Mouse (Mus musculus): ENCODE results near the gene Gp1bb. TPM values are rescaled to one million over a fixed set of nuclear protein-coding genes. Genes with fewer than 3 reads are reported as not detected.

Gp1bb gene
- polyA plus RNA-seq, 1 experiment from 2014 or later: 1.6 TPM

- Histone ChIP-seq H3K4me1 (peaks cover 51% of the 10 kb centered on the region), H3K27ac (no peak overlapping the region), H3K9me3 (replicated peaks) (no peaks in the 10 kb centered on the region), H3K27me3 (peaks cover 100% of the 10 kb centered on the region), H3K4me2 (no peak overlapping the region), H3K36me3 (no peaks in the 10 kb centered on the region), H3K9ac (no peak overlapping the region), H3K4me3 (replicated peaks) (no peak overlapping the region)
- 35% methylated on average over 10 of the region's 10 CpGs for WGBS
- ATAC-seq (replicated peaks; ENCODE audit: low FRiP score): no peak
These were observed 37.2 kb downstream of the Gp1bb start for GRCm38 (mm10) chr16:18584901-18585510.

- ATAC-seq (replicated peaks; ENCODE audit: low FRiP score): no peak
- WGBS: 33% methylated on average over 10 of the region's 10 CpGs
These were observed 38.4 kb downstream of the Gp1bb start for GRCm38 (mm10) chr16:18583673-18584357.

GRCm38 (mm10) chr16:18583169-18583568 lies 39.0 kb downstream of the Gp1bb start:
- H3K4me1 ChIP-seq: peaks cover 38% of the 10 kb centered on the region
- no peak overlapping the region for H3K4me3 ChIP-seq (replicated peaks)
- H3K27ac ChIP-seq: no peak overlapping the region
- peaks cover 97% of the 10 kb centered on the region for H3K27me3 ChIP-seq
- H3K4me2 ChIP-seq: no peak overlapping the region
- no peak overlapping the region for H3K9ac ChIP-seq
- 30% methylated on average over 10 of the region's 10 CpGs for WGBS
- ATAC-seq (replicated peaks; ENCODE audit: low FRiP score): no peak
- no peaks in the 10 kb centered on the region for H3K9me3 ChIP-seq (replicated peaks)
- H3K36me3 ChIP-seq: no peaks in the 10 kb centered on the region

More at GRCm38 (mm10) chr16:18583673-18584357, 38.4 kb downstream of the Gp1bb start:
- H3K9me3 ChIP-seq (replicated peaks): no peaks in the 10 kb centered on the region
- no peaks in the 10 kb centered on the region for H3K36me3 ChIP-seq
- no peak overlapping the region for H3K4me2 ChIP-seq
- no peak overlapping the region for H3K9ac ChIP-seq
- no peak overlapping the region for H3K4me3 ChIP-seq (replicated peaks)
- H3K4me1 ChIP-seq: peaks cover 45% of the 10 kb centered on the region
- no peak overlapping the region for H3K27ac ChIP-seq
- peaks cover 97% of the 10 kb centered on the region for H3K27me3 ChIP-seq

- Histone ChIP-seq H3K27me3 (peaks cover 97% of the 10 kb centered on the region), H3K4me1 (peaks cover 32% of the 10 kb centered on the region), H3K4me3 (replicated peaks) (peak overlapping the region; percentile 41), H3K9ac (no peak overlapping the region), H3K9me3 (replicated peaks) (no peaks in the 10 kb centered on the region), H3K36me3 (no peaks in the 10 kb centered on the region), H3K4me2 (peak overlapping the region; percentile 59), H3K27ac (no peak overlapping the region)
- ATAC-seq (replicated peaks; ENCODE audit: low FRiP score): no peak
- WGBS: 3% methylated on average over 56 of the region's 67 CpGs
These were observed 39.6 kb downstream of the Gp1bb start for GRCm38 (mm10) chr16:18582426-18583148.

GRCm38 (mm10) chr16:18581623-18582205 lies 40.5 kb downstream of the Gp1bb start:
- Histone ChIP-seq H3K4me3 (replicated peaks) (peak overlapping the region; percentile 41), H3K36me3 (no peaks in the 10 kb centered on the region), H3K4me1 (peaks cover 31% of the 10 kb centered on the region), H3K4me2 (peak overlapping the region; percentile 59), H3K27me3 (peaks cover 95% of the 10 kb centered on the region), H3K9ac (no peak overlapping the region), H3K9me3 (replicated peaks) (no peaks in the 10 kb centered on the region), H3K27ac (no peak overlapping the region)
- no peak for ATAC-seq (replicated peaks; ENCODE audit: low FRiP score)
- under 1% methylated on average over 66 of the region's 66 CpGs for WGBS

DNA sequence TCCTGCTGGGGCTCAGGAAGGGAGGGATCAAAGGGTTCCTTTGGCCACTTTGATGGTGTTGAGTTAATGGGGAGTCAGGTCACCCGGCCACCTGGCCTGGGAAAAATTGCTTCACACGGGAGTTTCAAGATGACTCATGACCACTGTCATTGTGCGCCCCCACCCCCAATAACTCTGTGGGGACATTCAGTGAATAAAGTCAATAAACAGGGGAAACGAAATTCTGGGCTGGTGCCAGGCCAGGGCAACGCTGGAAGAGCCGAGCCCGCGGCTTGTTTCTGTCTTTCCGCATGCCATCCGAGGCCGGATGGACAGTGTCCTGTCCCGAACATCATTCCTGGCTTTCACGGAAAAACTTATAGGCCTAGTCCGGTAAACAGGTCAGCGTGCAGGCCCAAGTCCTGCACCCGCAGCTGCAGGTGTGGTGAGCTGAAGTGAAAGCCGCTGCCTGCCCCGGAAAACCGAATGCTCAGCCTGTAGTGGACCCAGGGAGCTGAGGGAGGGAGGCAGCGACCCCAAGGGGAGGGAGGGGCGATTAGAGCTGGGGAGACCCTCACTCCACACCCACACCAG lies 41.1 kb downstream of the Gp1bb start:
- H3K27ac ChIP-seq: no peak overlapping the region
- H3K4me3 ChIP-seq (replicated peaks): peak overlapping the region; percentile 41
- H3K4me1 ChIP-seq: peaks cover 25% of the 10 kb centered on the region
- peak overlapping the region; percentile 59 for H3K4me2 ChIP-seq
- H3K9me3 ChIP-seq (replicated peaks): no peaks in the 10 kb centered on the region
- peaks cover 91% of the 10 kb centered on the region for H3K27me3 ChIP-seq
- ATAC-seq (replicated peaks; ENCODE audit: low FRiP score): no peak
- WGBS: 5% methylated on average over 21 of the region's 21 CpGs
- H3K36me3 ChIP-seq: no peaks in the 10 kb centered on the region
- no peak overlapping the region for H3K9ac ChIP-seq

- no peaks in the 10 kb centered on the region for H3K9me3 ChIP-seq (replicated peaks)
- H3K9ac ChIP-seq: no peak overlapping the region
- H3K27me3 ChIP-seq: peaks cover 88% of the 10 kb centered on the region
- H3K4me1 ChIP-seq: peaks cover 20% of the 10 kb centered on the region
- ATAC-seq (replicated peaks; ENCODE audit: low FRiP score): no peak
- H3K4me2 ChIP-seq: no peak overlapping the region
- H3K4me3 ChIP-seq (replicated peaks): no peak overlapping the region
- 26% methylated on average over 2 of the region's 2 CpGs for WGBS
- no peaks in the 10 kb centered on the region for H3K36me3 ChIP-seq
- H3K27ac ChIP-seq: no peak overlapping the region
These were observed 41.8 kb downstream of the Gp1bb start for GRCm38 (mm10) chr16:18580389-18580788.

DNA sequence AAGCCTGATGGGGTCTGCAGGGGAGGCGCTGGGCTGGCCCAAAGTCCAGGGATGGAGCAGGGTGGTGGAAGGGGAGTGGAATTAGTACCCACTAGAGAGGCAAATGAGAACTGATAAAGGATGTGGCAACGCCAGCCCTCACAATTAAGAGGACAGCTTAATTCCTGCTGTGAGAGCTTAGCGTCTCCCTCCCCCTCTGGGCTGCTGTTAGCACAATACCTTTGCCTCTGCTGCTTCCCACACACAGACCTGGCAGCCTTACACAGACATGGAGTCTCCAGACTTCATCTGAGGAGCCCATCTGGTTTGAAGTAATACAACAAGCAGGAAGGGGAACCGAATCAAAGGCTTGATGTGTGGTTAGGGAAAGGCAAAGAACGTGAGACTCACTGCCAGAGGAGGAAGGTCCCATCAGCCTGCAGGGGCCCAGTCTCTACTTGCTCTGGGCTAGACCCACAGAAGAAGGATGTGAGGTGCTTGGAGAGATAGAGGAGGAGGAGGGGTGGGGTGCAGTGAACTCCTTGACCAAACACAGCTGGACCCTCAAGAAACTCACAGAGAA lies 44.5 kb downstream of the Gp1bb start:
- Histone ChIP-seq H3K4me1 (peaks cover 18% of the 10 kb centered on the region), H3K4me3 (replicated peaks) (no peak overlapping the region), H3K27me3 (peaks cover 63% of the 10 kb centered on the region), H3K36me3 (no peaks in the 10 kb centered on the region), H3K4me2 (no peak overlapping the region), H3K9me3 (replicated peaks) (no peaks in the 10 kb centered on the region), H3K27ac (no peak overlapping the region), H3K9ac (no peak overlapping the region)
- ATAC-seq (replicated peaks; ENCODE audit: low FRiP score): no peak
- WGBS: 28% methylated on average over 5 of the region's 5 CpGs

GRCm38 (mm10) chr16:18577071-18577470 lies 45.1 kb downstream of the Gp1bb start:
- 40% methylated on average over 3 of the region's 3 CpGs for WGBS
- ATAC-seq (replicated peaks; ENCODE audit: low FRiP score): no peak
- H3K4me1 ChIP-seq: peaks cover 12% of the 10 kb centered on the region

DNA sequence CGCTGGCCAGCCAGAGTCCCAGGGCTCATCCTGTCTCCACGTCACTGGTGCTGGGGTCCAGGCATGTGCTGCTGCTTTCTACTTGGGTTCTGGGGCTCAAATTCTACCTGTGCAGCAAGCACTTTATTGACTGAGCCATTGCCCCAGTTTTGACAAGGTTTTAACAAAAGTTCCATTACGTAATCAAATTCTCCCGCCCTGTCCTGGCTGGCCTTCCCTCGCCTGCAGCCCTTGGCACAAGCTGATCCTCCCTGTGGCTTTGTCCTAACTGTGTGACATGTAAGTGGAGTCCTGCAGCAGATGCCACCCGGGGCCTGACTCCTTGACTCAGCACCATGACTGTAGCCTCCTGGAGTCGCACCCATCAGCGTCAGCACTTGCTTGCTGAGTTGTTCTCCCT lies 48.0 kb downstream of the Gp1bb start:
- no peak overlapping the region for H3K4me3 ChIP-seq (replicated peaks)
- H3K36me3 ChIP-seq: no peaks in the 10 kb centered on the region
- no peak for ATAC-seq (replicated peaks; ENCODE audit: low FRiP score)
- H3K27me3 ChIP-seq: peaks cover 28% of the 10 kb centered on the region
- no peak overlapping the region for H3K9ac ChIP-seq
- no peaks in the 10 kb centered on the region for H3K9me3 ChIP-seq (replicated peaks)
- H3K27ac ChIP-seq: no peak overlapping the region
- WGBS: 81% methylated on average over 8 of the region's 8 CpGs
- H3K4me2 ChIP-seq: no peak overlapping the region
- no peaks in the 10 kb centered on the region for H3K4me1 ChIP-seq

More at GRCm38 (mm10) chr16:18577071-18577470, 45.1 kb downstream of the Gp1bb start:
- Histone ChIP-seq H3K9me3 (replicated peaks) (no peaks in the 10 kb centered on the region), H3K9ac (no peak overlapping the region), H3K27me3 (peaks cover 57% of the 10 kb centered on the region), H3K4me3 (replicated peaks) (no peak overlapping the region), H3K4me2 (no peak overlapping the region), H3K27ac (no peak overlapping the region), H3K36me3 (no peaks in the 10 kb centered on the region)
